Mouse (Mus musculus): ENCODE data around the gene Rasl11a. TPM values are rescaled to one million over a fixed set of nuclear protein-coding genes. Genes with fewer than 3 reads are reported as not detected.

The Rasl11a gene
- polyA plus RNA-seq, 1 experiment from 2014 or later: 8.5 TPM

- Histone ChIP-seq H3K4me1 (ENCODE audit: control insufficient read depth, insufficient read depth, low read length) (no peaks in the 10 kb centered on the region), H3K36me3 (ENCODE audit: control insufficient read depth, insufficient read depth, low read length) (no peaks in the 10 kb centered on the region), H3K9me3 (ENCODE audit: control insufficient read depth, low read length) (0 out of 2 replicates have a peak, but pooled peaks cover 3% of the 10 kb centered on the region), H3K4me2 (ENCODE audit: low read depth, low read length) (no peak overlapping the region), H3K27me3 (replicated peaks; ENCODE audit: control insufficient read depth, insufficient read depth, low read length) (no peaks in the 10 kb centered on the region), H3K4me3 (ENCODE audit: low read depth, low read length) (no peak overlapping the region), H3K27ac (replicated peaks; ENCODE audit: low read depth, low read length) (no peak overlapping the region), H3K9ac (ENCODE audit: low read depth, low read length) (no peak overlapping the region)
- WGBS: 91% methylated on average over 3 of the region's 3 CpGs
- ATAC-seq (ENCODE audit: low read depth) (no peak), DNase-seq (ENCODE audit: low spot score) (no peak)
Observed at GRCm38 (mm10) chr5:146856106-146856505, 11.2 kb downstream of the Rasl11a start.

GRCm38 (mm10) chr5:146857620-146858019 is 12.7 kb downstream of the Rasl11a start:
- Histone ChIP-seq H3K4me1 (ENCODE audit: control insufficient read depth, insufficient read depth, low read length) (no peaks in the 10 kb centered on the region), H3K9me3 (ENCODE audit: control insufficient read depth, low read length) (0 out of 2 replicates have a peak, but pooled peaks cover 3% of the 10 kb centered on the region), H3K9ac (ENCODE audit: low read depth, low read length) (no peak overlapping the region), H3K27ac (replicated peaks; ENCODE audit: low read depth, low read length) (no peak overlapping the region), H3K4me3 (ENCODE audit: low read depth, low read length) (no peak overlapping the region), H3K4me2 (ENCODE audit: low read depth, low read length) (no peak overlapping the region), H3K27me3 (replicated peaks; ENCODE audit: control insufficient read depth, insufficient read depth, low read length) (no peaks in the 10 kb centered on the region), H3K36me3 (ENCODE audit: control insufficient read depth, insufficient read depth, low read length) (no peaks in the 10 kb centered on the region)
- 59% methylated on average over 8 of the region's 8 CpGs for WGBS
- no peak for DNase-seq (ENCODE audit: low spot score)
- no peak for ATAC-seq (ENCODE audit: low read depth)

GRCm38 (mm10) chr5:146858772-146859171 is 13.9 kb downstream of the Rasl11a start:
- no peaks in the 10 kb centered on the region for H3K4me1 ChIP-seq (ENCODE audit: control insufficient read depth, insufficient read depth, low read length)
- H3K4me2 ChIP-seq (ENCODE audit: low read depth, low read length): no peak overlapping the region
- no peak overlapping the region for H3K27ac ChIP-seq (replicated peaks; ENCODE audit: low read depth, low read length)
- no peaks in the 10 kb centered on the region for H3K36me3 ChIP-seq (ENCODE audit: control insufficient read depth, insufficient read depth, low read length)
- no peak for ATAC-seq (ENCODE audit: low read depth)
- WGBS: 88% methylated on average over 9 of the region's 9 CpGs
- H3K27me3 ChIP-seq (replicated peaks; ENCODE audit: control insufficient read depth, insufficient read depth, low read length): no peaks in the 10 kb centered on the region
- H3K4me3 ChIP-seq (ENCODE audit: low read depth, low read length): no peak overlapping the region
- DNase-seq (ENCODE audit: low spot score): no peak
- 0 out of 2 replicates have a peak, but pooled peaks cover 3% of the 10 kb centered on the region for H3K9me3 ChIP-seq (ENCODE audit: control insufficient read depth, low read length)
- no peak overlapping the region for H3K9ac ChIP-seq (ENCODE audit: low read depth, low read length)

DNA sequence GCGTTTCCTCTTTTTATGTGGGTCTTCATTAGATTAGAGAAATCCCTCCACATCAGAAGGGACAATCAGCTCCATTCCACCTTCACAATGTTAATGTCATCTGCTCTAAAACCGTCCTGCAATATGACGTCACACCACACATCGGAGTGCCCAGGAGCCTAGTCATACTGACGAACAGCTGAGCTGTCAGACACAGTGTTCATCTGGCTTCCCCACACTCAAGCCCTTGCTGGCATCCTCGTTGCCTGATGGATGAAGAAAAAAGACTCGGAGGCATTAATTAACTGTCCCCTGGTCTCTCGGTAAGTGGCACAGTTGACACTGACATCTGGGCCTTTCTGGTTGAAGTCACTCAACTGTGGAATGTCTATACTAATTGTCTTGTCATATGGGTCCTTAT is 14.4 kb downstream of the Rasl11a start:
- 74% methylated on average over 8 of the region's 8 CpGs for whole genome bisulfite sequencing

DNA sequence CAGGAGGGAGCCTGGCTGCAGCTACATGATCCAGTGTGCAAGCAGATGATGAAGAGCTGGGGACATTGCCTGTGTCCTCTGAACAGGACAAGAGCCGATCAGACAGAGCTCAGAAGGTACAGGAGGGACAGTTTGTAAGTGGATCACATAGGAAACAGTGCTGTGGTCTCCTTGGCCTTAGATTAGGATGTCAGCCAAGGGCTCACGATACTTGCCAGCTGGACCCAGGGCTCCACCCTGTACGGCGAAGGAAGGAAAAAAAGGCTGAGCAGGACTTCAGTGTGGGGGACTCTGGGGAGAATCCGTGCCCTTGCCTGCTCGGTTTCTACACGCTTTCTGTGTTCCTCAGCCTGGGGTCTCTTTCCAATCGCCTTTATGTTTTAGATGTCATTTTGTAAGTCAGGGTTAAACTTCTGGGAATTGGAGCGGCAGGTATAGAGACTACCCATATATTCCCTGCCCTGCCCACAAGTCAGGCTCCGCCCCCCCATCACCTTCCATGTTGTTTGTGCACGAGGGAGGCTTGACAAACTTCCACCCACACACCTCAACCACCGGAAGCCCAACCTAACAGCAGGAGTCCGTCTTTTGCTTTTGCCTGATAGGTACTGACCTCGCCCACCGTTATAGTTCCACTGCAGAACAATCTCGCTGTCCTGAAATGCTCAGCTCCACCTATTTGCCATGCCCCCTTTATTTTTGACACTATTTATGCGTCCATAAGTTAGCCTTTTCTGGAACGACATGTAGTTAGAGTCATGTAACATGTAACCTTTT is 15.5 kb downstream of the Rasl11a start:
- Histone ChIP-seq H3K27ac (replicated peaks; ENCODE audit: low read depth, low read length) (no peak overlapping the region), H3K4me3 (ENCODE audit: low read depth, low read length) (no peak overlapping the region), H3K9me3 (ENCODE audit: control insufficient read depth, low read length) (0 out of 2 replicates have a peak, but pooled peaks cover 3% of the 10 kb centered on the region), H3K36me3 (ENCODE audit: control insufficient read depth, insufficient read depth, low read length) (no peaks in the 10 kb centered on the region), H3K4me2 (ENCODE audit: low read depth, low read length) (no peak overlapping the region), H3K4me1 (ENCODE audit: control insufficient read depth, insufficient read depth, low read length) (no peaks in the 10 kb centered on the region), H3K9ac (ENCODE audit: low read depth, low read length) (no peak overlapping the region), H3K27me3 (replicated peaks; ENCODE audit: control insufficient read depth, insufficient read depth, low read length) (no peaks in the 10 kb centered on the region)
- 78% methylated on average over 18 of the region's 18 CpGs for WGBS
- DNase-seq (ENCODE audit: low spot score): no peak
- ATAC-seq (ENCODE audit: low read depth): no peak

More for the DNA sequence above, 14.4 kb downstream of the Rasl11a start:
- ATAC-seq (ENCODE audit: low read depth) (no peak), DNase-seq (ENCODE audit: low spot score) (no peak)
- Histone ChIP-seq H3K4me2 (ENCODE audit: low read depth, low read length) (no peak overlapping the region), H3K27me3 (replicated peaks; ENCODE audit: control insufficient read depth, insufficient read depth, low read length) (no peaks in the 10 kb centered on the region), H3K27ac (replicated peaks; ENCODE audit: low read depth, low read length) (no peak overlapping the region), H3K9ac (ENCODE audit: low read depth, low read length) (no peak overlapping the region), H3K4me1 (ENCODE audit: control insufficient read depth, insufficient read depth, low read length) (no peaks in the 10 kb centered on the region), H3K9me3 (ENCODE audit: control insufficient read depth, low read length) (0 out of 2 replicates have a peak, but pooled peaks cover 3% of the 10 kb centered on the region), H3K4me3 (ENCODE audit: low read depth, low read length) (no peak overlapping the region), H3K36me3 (ENCODE audit: control insufficient read depth, insufficient read depth, low read length) (no peaks in the 10 kb centered on the region)

GRCm38 (mm10) chr5:146861588-146861987 is 16.7 kb downstream of the Rasl11a start:
- no peak for ATAC-seq (ENCODE audit: low read depth)
- WGBS: 56% methylated on average over 7 of the region's 7 CpGs

GRCm38 (mm10) chr5:146865511-146865910 is 20.6 kb downstream of the Rasl11a start:
- H3K4me3 ChIP-seq (ENCODE audit: low read depth, low read length): no peak overlapping the region
- no peaks in the 10 kb centered on the region for H3K36me3 ChIP-seq (ENCODE audit: control insufficient read depth, insufficient read depth, low read length)
- no peak for ATAC-seq (ENCODE audit: low read depth)
- no peaks in the 10 kb centered on the region for H3K9me3 ChIP-seq (ENCODE audit: control insufficient read depth, low read length)
- DNase-seq (ENCODE audit: low spot score): no peak
- H3K9ac ChIP-seq (ENCODE audit: low read depth, low read length): no peak overlapping the region
- H3K27me3 ChIP-seq (replicated peaks; ENCODE audit: control insufficient read depth, insufficient read depth, low read length): no peaks in the 10 kb centered on the region
- no peak overlapping the region for H3K27ac ChIP-seq (replicated peaks; ENCODE audit: low read depth, low read length)
- peaks cover 5% of the 10 kb centered on the region; the same call in 1 of the 2 replicates for H3K4me1 ChIP-seq (ENCODE audit: control insufficient read depth, insufficient read depth, low read length)
- H3K4me2 ChIP-seq (ENCODE audit: low read depth, low read length): no peak overlapping the region
- WGBS: 68% methylated on average over 4 of the region's 4 CpGs

More at GRCm38 (mm10) chr5:146861588-146861987, 16.7 kb downstream of the Rasl11a start:
- no peak overlapping the region for H3K9ac ChIP-seq (ENCODE audit: low read depth, low read length)
- no peaks in the 10 kb centered on the region for H3K36me3 ChIP-seq (ENCODE audit: control insufficient read depth, insufficient read depth, low read length)
- H3K4me1 ChIP-seq (ENCODE audit: control insufficient read depth, insufficient read depth, low read length): no peaks in the 10 kb centered on the region
- H3K4me2 ChIP-seq (ENCODE audit: low read depth, low read length): no peak overlapping the region
- H3K27me3 ChIP-seq (replicated peaks; ENCODE audit: control insufficient read depth, insufficient read depth, low read length): no peaks in the 10 kb centered on the region
- H3K4me3 ChIP-seq (ENCODE audit: low read depth, low read length): no peak overlapping the region
- no peaks in the 10 kb centered on the region for H3K9me3 ChIP-seq (ENCODE audit: control insufficient read depth, low read length)
- H3K27ac ChIP-seq (replicated peaks; ENCODE audit: low read depth, low read length): no peak overlapping the region
- DNase-seq (ENCODE audit: low spot score): no peak

DNA sequence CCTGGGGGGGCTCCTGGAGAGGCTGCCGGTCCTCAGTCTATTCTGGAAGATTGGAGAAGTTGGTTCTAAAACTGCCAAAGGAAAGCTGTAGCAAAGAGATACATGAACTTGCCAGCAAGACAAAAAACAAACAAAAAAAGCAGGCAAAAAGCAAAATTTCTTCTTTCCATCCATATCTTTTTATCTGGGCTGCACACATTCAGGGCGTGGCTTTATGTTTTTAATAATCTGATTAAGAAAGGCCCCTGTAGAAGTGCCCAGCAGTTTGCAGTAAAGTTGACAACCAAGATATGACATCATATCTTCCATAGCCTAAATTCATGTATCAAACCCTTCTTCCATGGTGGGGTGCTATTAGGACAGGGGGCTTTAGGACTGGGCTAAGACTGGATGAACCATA is 21.4 kb downstream of the Rasl11a start:
- H3K4me1 ChIP-seq (ENCODE audit: control insufficient read depth, insufficient read depth, low read length): peaks cover 5% of the 10 kb centered on the region; the same call in 1 of the 2 replicates
- H3K27me3 ChIP-seq (replicated peaks; ENCODE audit: control insufficient read depth, insufficient read depth, low read length): no peaks in the 10 kb centered on the region
- H3K4me2 ChIP-seq (ENCODE audit: low read depth, low read length): no peak overlapping the region
- no peaks in the 10 kb centered on the region for H3K36me3 ChIP-seq (ENCODE audit: control insufficient read depth, insufficient read depth, low read length)
- 90% methylated on average over 2 of the region's 2 CpGs for WGBS
- no peak overlapping the region for H3K4me3 ChIP-seq (ENCODE audit: low read depth, low read length)
- no peak for ATAC-seq (ENCODE audit: low read depth)
- H3K9ac ChIP-seq (ENCODE audit: low read depth, low read length): no peak overlapping the region
- no peak overlapping the region for H3K27ac ChIP-seq (replicated peaks; ENCODE audit: low read depth, low read length)
- no peaks in the 10 kb centered on the region for H3K9me3 ChIP-seq (ENCODE audit: control insufficient read depth, low read length)
- no peak for DNase-seq (ENCODE audit: low spot score)

All from embryonic facial prominence, embryonic 14.5 days (tissue).